Comparison of ENCODE assay signal across 9 mouse cellular contexts in the genomic region with DNA sequence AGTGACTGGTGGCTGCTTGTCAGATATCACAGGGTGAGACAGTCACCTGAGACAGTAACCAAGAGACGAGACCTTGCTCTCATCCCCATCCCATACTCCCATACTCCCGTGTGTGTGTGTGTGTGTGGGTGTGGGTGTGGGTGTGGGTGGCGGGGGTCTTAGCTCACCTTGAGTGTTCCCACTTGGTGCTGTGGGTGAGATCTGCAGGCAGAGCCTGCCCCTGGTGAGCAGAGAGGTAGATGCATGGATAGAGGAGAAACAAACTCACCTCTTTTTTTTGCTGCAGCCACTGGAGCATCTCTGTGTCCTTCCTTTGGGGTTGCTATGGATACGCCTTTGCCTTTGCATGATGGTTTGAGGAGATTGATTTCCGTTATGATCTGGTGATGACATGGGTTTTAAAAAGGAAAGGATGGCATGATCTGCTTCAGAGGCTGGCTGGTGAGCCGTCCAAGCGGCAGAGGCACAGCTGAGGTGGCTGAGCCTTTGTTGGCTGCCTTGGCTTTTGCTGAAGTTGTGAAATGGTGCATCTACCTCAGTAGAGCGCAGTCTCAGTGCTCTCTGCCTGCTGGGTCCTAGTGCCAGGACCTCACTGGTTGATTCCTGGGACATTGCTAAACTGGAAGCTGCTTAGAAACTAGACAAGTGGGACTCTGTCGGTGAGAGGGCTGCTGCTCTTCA. TPM values are rescaled to one million over a fixed set of nuclear protein-coding genes. Genes with fewer than 3 reads are reported as not detected.
DNase-seq lines count a peak whose midpoint lies in the region; ATAC-seq lines count a peak whose summit lies in the region.
"Had no signal": no experiment of that assay in that cellular context is flagged by ENCODE, and none has a peak within 500 bp of the region (broad histone marks: within the 10 kb centered on the region; RNA-seq: fewer than 3 reads in every experiment).

No protein-coding gene starts in this region.

- DNase-seq in cerebellum, adult 18-20 months, result peak; percentile 76 to 80
- no peak for DNase-seq in cerebellum, postnatal 4 days (ENCODE audit: low spot score in 2 of 2)
- peak; percentile 78 to 80 for DNase-seq in cerebellum, postnatal 25 days
- DNase-seq in kidney, adult 11 months, result no peak
- DNase-seq in spleen, adult 18-20 months, result no peak
- DNase-seq in gastrocnemius, postnatal 4 days (ENCODE audit: low spot score in 2 of 2), result no peak
- DNase-seq: lung, postnatal 4 days had no signal

- no peaks in the 10 kb centered on the region for H3K27me3 ChIP-seq in hindbrain, embryonic 16.5 days (replicated peaks; ENCODE audit: control insufficient read depth, insufficient read depth, low read length)
- no peaks in the 10 kb centered on the region for H3K27me3 ChIP-seq in midbrain, embryonic 16.5 days (ENCODE audit: control insufficient read depth, insufficient read depth, low read depth, low read length)

- 41% methylated on average over 9 of the region's 9 CpGs for WGBS in hindbrain, embryonic 16.5 days
- WGBS in midbrain, embryonic 16.5 days, result 43% methylated on average over 9 of the region's 9 CpGs

- peak overlapping the region; percentile 59 for H3K4me2 ChIP-seq in hindbrain, embryonic 16.5 days (ENCODE audit: low read length)
- peak overlapping the region; percentile 55 for H3K4me2 ChIP-seq in midbrain, embryonic 16.5 days (ENCODE audit: low read length)

- peak; percentile 86 for ATAC-seq in hindbrain, embryonic 16.5 days
- ATAC-seq in midbrain, embryonic 16.5 days, result peak; percentile 83

- H3K4me1 ChIP-seq in hindbrain, embryonic 16.5 days (ENCODE audit: control insufficient read depth, insufficient read depth, low read depth, low read length), result peaks cover 29% of the 10 kb centered on the region
- H3K4me1 ChIP-seq in midbrain, embryonic 16.5 days (ENCODE audit: control insufficient read depth, insufficient read depth, low read length), result peaks cover 29% of the 10 kb centered on the region

- H3K27ac ChIP-seq in hindbrain, embryonic 16.5 days (ENCODE audit: low read depth, low read length), result peak overlapping the region; percentile 79
- peak overlapping the region; percentile 60 for H3K27ac ChIP-seq in midbrain, embryonic 16.5 days (ENCODE audit: low read length)

- no peaks in the 10 kb centered on the region for H3K36me3 ChIP-seq in hindbrain, embryonic 16.5 days (ENCODE audit: control insufficient read depth, insufficient read depth, low read length)
- H3K36me3 ChIP-seq in midbrain, embryonic 16.5 days (ENCODE audit: control insufficient read depth, insufficient read depth, low read length), result no peaks in the 10 kb centered on the region

- H3K4me3 ChIP-seq in hindbrain, embryonic 16.5 days (ENCODE audit: low read length), result peak overlapping the region; percentile 43
- H3K4me3 ChIP-seq in midbrain, embryonic 16.5 days (ENCODE audit: low read depth, low read length), result peak overlapping the region; percentile 44

- H3K9ac ChIP-seq in hindbrain, embryonic 16.5 days (ENCODE audit: low read depth, low read length), result peak overlapping the region; percentile 59
- H3K9ac ChIP-seq in midbrain, embryonic 16.5 days (ENCODE audit: low read depth, low read length), result peak overlapping the region; percentile 63

- H3K9me3 ChIP-seq in hindbrain, embryonic 16.5 days (ENCODE audit: control insufficient read depth, low read length), result no peaks in the 10 kb centered on the region
- no peaks in the 10 kb centered on the region for H3K9me3 ChIP-seq in midbrain, embryonic 16.5 days (replicated peaks; ENCODE audit: control insufficient read depth, low read length, poor library complexity, severe bottlenecking)

RNA-seq across cellular contexts. Expression of a gene that starts 6.7 kb away (rescaled TPM):
- polyA plus RNA-seq in hindbrain, embryonic 16.5 days (2015; fragmentation: Nextera tagmentation; extraction: Ambion mirVana), result 155 and 167 TPM in 2 replicates
- polyA plus RNA-seq in midbrain, embryonic 16.5 days (2015; fragmentation: Nextera tagmentation; extraction: Ambion mirVana), result 161 and 164 TPM in 2 replicates
- 100 to 1,000 TPM; 140 to 149 TPM for total RNA-seq in gastrocnemius, postnatal 4 days (2021)

RNA-seq across cellular contexts. Expression of a gene that starts 16.2 kb away (rescaled TPM):
- polyA plus RNA-seq in hindbrain, embryonic 16.5 days (2015; fragmentation: Nextera tagmentation; extraction: Ambion mirVana), result 11.0 and 12.9 TPM in 2 replicates
- polyA plus RNA-seq in midbrain, embryonic 16.5 days (2015; fragmentation: Nextera tagmentation; extraction: Ambion mirVana), result 11.4 and 16.3 TPM in 2 replicates
- not detected for total RNA-seq in gastrocnemius, postnatal 4 days (2021)

RNA-seq across cellular contexts. Expression of a gene that starts 16.2 kb away (rescaled TPM):
- 19.3 and 21.1 TPM in 2 replicates for polyA plus RNA-seq in hindbrain, embryonic 16.5 days (2015; fragmentation: Nextera tagmentation; extraction: Ambion mirVana)
- polyA plus RNA-seq in midbrain, embryonic 16.5 days (2015; fragmentation: Nextera tagmentation; extraction: Ambion mirVana), result 20.1 and 22.9 TPM in 2 replicates
- 1 to 10 TPM; 1.9 to 2.5 TPM for total RNA-seq in gastrocnemius, postnatal 4 days (2021)

RNA-seq across cellular contexts. Expression of a gene that starts 37.1 kb away (rescaled TPM):
- 18.9 and 20.3 TPM in 2 replicates for polyA plus RNA-seq in hindbrain, embryonic 16.5 days (2015; fragmentation: Nextera tagmentation; extraction: Ambion mirVana)
- polyA plus RNA-seq in midbrain, embryonic 16.5 days (2015; fragmentation: Nextera tagmentation; extraction: Ambion mirVana), result 10.7 TPM in 2 replicates
- 10 to 100 TPM; 31.0 to 34.6 TPM for total RNA-seq in gastrocnemius, postnatal 4 days (2021)

RNA-seq across cellular contexts. Expression of a gene that starts 47.1 kb away (rescaled TPM):
- 13.5 and 14.7 TPM in 2 replicates for polyA plus RNA-seq in hindbrain, embryonic 16.5 days (2015; fragmentation: Nextera tagmentation; extraction: Ambion mirVana)
- polyA plus RNA-seq in midbrain, embryonic 16.5 days (2015; fragmentation: Nextera tagmentation; extraction: Ambion mirVana), result 13.3 and 14.5 TPM in 2 replicates
- 10 to 100 TPM; 18.6 to 20.6 TPM for total RNA-seq in gastrocnemius, postnatal 4 days (2021)

Comparison
In these comparisons a context has a peak if more than half of its experiments do, and no peak if none do; other contexts are left out.
1. DNase-seq: peak in cerebellum, adult 18-20 months (2 of 2) and cerebellum, postnatal 25 days (2 of 2); none in cerebellum, postnatal 4 days (0 of 2), kidney, adult 11 months (single experiment), spleen, adult 18-20 months (0 of 2) and gastrocnemius, postnatal 4 days (0 of 2).